Mouse (Mus musculus) cerebellum, adult 9-10 months (tissue): ENCODE measurements around the gene Mfsd14a.

ENCODE experiments used
- DNase-seq: peaks from one replicate; pipeline ENCODE4 v3.0.0; 2022

The Mfsd14a gene

DNA sequence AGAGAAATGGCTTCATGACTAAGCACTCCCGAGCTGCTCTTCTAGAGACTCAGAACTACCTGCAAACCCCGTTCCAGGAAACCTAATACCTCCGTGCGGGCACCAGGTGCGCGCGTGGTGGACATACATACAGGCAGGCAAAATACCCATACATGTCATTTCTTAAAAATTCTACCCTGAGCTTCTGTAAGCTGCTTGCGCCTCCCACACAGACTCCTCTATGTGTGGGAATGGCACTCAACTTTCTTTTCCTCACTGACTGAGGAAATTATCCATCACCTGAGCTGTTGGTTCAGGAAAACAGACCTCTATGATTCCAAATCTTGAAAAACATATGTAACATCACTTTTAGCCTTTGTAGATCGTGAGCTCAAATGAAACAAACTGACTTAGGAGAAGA lies 11.8 kb downstream of the Mfsd14a start:
- DNase-seq = no peak

GRCm38 (mm10) chr3:116648805-116649204 lies 13.7 kb downstream of the Mfsd14a start:
- DNase-seq = no peak

GRCm38 (mm10) chr3:116646387-116646786 lies 16.1 kb downstream of the Mfsd14a start:
- DNase-seq = no peak

- no peak for DNase-seq
These were observed 20.1 kb downstream of the Mfsd14a start for GRCm38 (mm10) chr3:116642373-116642772.

DNA sequence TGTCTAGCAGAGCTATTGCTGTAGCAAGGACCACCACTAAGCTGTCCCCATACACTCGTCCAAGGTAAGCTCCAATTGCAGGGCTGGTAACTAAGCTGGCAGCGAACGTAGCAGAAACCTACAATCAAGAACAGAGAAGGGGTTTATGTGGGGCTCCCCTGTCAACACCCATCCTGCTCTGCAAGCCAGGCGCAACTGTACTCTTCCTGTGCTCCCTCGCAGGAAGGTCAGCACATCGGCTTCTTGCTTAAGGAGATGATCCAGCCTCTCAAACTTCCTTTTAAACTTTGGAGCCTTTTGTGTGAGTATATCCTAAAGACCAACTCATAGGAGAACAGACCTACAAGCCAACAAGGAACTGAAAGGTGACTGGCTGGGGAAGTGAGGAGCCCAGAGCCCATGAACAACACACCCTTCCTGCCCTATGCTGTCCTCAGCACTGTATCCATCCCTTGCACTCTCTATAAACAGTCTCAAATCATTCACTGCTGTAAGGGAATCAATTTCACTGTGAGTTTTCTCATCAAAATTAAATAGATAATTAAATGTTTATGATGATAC lies 20.6 kb downstream of the Mfsd14a start:
- DNase-seq = no peak

DNA sequence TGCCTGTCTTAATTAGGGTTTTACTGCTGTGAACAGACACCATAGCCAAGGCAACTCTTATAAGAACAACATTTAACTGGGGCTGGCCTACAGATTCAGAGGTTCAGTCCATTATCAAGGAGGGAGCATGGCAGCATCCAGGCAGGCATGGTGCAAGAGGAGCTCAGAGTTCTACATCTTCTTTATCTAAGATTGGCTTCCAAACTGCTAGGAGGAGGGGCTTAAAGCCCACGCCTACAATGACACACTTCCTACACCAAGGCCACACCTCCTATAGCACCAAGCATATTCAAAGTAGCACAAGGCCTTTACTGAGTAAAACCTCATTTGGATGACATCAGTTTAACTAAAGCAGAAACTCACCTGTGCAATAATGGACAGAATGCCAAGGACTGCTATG lies 22.5 kb downstream of the Mfsd14a start:
- DNase-seq = no peak

DNA sequence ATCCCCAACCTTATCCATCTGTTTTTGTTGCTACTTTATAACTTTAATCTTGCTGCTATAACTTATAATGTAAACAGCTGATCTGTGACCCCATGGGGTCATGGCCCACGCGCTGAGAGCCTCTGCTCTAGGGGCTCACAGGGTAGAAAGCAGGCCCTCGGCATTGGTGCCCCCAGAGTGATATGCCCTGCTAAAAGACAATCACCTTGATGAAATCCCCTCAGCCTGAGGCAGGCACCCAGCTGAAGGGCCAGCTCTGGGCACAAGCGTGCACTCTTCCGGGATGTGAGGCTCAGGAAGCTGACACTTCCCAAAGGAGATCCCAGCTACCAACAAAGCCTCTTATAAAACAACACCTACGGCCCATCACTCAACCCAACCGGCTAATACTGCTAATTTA lies 23.9 kb downstream of the Mfsd14a start:
- DNase-seq = no peak

DNA sequence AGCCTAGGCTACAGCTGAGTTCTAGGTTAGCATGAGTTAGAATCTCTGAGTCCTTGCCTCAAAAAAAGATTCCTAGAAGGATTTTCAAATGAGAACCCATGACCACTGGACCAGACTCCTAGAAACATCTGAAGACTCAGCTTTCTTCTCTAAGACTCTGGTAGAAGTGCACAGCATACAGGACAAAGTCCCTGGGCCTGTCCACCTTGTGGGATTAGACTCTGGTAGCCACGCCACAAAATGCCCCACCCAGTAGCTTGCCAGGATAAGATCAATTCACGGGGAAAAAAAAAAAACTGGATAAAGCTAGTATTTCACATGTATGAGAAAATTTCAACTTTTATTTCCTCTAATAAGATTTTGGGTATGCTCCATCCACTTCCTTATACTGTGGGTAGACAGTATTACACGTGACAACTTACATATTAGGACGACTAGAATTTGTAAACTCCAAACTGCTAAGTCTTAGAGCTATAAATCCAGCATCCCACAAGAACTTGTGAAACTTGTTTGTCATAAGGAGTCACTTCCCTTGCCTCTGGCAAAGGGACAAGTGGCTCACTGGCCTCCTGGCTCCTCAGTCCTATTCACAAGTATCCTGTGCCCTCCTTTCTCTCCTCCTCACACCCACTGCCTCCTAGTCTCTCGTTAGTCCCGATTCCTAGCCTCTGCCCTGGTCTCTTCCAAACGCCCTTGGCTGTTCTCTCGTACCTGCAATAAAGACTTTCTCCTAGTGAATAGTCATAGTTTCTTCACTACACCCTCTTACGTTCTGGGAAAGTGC lies 24.6 kb downstream of the Mfsd14a start:
- DNase-seq = no peak

DNA sequence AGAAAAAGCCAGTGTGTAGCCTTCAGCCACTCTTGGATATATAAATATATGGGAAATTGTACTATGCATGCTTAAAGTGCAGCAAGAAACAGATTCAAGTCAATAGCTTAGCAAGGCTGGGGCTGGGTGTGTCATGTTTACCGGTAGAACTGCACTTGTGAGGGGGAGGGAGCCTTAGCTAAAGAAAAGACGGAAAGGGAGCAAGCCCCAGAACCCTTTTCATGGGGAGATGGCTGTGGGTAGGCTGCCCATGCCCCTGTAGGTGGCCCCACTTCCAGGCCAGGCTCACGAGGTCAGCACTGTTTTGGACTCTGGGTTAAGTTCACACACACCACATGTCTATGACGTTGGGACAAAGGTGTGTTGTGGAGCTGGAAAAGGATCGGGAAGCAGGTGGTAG lies 26.7 kb downstream of the Mfsd14a start:
- no peak for DNase-seq

DNA sequence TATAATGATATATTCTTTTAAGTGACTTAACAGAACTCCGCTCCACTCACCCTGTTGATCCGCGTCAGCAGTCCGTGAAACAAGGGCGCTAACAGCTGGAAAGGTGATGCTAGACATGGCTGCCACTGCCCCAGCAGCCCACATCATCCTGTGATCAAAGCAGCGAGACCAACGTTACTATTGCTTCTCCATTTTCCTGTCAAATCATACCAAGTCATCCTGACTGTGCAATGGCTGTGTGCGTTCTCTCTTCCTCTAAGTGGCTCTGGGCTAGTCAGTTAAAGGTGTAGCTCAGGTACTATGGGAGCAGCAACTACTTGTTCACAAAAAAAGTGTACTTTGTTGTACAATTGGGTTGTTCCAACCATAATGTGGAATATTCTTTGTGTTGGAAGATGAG lies 27.6 kb downstream of the Mfsd14a start:
- no peak for DNase-seq

- no peak for DNase-seq
These were observed 28.4 kb downstream of the Mfsd14a start for GRCm38 (mm10) chr3:116634091-116634490.

DNA sequence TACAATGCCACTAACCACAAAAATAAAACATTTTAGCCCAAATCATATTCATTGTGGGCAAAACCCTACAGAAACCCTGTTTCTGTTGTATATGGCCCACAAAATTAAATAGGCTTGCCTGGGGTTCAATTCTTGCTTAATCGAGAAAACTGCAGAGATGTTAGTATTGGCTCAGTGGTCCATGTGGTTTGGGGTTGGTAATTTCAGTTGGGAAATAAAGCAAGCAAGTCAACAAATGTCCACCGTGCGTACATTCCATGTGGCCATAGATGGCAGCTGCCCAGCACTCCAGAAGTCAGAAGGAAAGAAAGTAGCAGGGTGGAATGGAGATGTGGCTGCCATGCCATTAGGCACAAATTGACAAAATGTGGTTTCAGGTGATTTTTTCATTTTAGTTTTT lies 29.5 kb downstream of the Mfsd14a start:
- DNase-seq = no peak

DNA sequence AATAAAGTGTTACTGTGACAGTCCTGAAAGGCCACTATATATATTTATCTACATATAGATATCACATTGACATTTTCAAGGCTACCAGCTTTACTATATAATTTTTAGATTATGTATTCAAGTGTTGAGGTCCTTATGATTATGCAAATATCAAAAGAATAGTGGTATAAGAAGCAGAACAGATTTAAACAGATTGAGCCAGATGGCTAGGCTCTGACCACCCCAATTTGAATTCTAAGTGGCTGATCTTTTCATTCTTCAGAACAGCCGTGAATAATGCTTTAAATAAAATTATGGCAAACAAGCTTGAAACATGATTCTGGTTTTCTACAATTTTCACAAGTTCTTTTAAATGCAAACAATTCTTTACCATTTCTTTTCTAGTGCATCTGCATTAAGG lies 31.0 kb downstream of the Mfsd14a start:
- no peak for DNase-seq

DNA sequence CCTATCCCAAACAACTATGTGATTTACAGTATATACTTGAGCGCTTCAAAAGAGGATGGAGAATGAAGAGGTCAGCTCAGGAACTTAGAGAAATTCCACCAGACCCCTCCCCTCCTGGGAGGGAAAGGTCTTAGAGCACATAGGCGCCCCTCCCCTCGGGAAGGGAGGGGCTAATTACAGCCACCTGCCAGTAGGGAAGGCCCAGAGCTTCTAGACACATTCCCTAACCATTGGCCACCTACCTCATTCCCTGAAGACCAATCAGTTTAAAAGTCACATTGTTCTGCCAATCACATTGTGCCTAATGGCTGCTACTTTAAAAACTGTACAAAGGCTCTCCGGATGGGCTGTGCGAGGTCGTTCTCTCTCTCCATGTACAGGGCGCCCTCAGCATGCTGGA lies 39.8 kb downstream of the Mfsd14a start:
- no peak for DNase-seq

GRCm38 (mm10) chr3:116620636-116621370 lies 41.7 kb downstream of the Mfsd14a start:
- no peak for DNase-seq

- DNase-seq = no peak
These were observed 43.6 kb downstream of the Mfsd14a start for GRCm38 (mm10) chr3:116618855-116619254.

GRCm38 (mm10) chr3:116615318-116616068 lies 47.0 kb downstream of the Mfsd14a start:
- no peak for DNase-seq

GRCm38 (mm10) chr3:116614295-116614892 lies 48.1 kb downstream of the Mfsd14a start, which contains the start of gene Trmt13:
TSS of gene Trmt13 (minus strand) at chr3:116614587.
- DNase-seq = no peak

DNA sequence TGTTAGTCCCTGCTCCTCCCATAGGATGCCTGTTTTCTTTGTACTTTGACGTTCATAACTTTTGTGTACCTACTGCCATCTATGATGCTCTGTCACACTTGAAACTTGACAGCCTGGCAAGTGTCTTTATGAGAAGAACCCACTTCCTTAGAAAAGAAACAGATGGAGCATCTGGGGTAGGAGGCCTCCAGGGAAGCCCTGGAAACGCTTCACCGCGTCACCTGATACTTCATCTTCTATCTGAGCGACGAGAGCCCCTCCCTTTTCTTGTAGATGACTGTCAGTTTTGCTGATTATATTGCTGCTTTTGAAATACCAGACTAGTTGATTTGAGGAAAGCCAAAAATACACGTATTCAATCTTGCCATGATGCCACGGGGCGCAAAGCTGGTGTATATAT lies 57.9 kb downstream of the Mfsd14a start:
- DNase-seq = no peak

DNA sequence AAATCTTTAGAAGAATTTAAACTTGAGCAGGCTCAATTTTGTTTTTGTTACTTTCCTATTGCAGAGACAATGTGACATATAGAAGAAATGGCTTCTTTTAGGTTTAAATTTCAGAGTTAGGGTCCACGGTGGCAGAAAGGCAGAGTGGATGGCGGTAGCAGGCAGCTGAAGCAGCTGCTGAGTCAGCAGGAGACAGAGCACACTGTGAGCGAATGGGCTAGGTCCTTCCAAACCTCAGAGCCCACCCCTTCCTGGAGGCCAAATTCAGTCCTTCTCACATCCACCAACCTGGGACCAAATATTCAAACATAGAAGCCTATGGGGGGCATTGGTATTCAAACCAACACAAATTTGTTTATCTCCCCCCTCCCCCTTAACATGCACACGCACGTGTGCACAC lies 60.7 kb downstream of the Mfsd14a start:
- no peak for DNase-seq

DNA sequence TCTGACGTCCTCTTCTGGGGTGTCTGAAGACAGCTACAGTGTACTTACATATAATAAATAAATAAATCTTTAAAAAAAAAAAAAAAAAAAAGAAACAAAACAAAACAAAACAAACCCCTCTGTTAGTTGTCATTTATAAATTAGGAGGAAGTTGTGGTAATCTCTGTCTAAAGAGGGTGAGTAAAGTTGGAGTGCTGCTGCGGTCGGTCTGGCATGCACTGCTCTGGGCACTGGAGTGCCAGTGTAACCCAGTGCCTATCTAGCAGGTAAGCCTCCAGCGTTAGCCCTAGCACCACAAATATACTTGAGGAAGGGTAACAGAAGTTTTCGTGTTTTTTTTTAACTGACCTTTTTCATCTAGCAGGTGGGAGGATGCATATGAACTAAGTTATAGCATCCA lies 61.5 kb downstream of the Mfsd14a start:
- no peak for DNase-seq

DNA sequence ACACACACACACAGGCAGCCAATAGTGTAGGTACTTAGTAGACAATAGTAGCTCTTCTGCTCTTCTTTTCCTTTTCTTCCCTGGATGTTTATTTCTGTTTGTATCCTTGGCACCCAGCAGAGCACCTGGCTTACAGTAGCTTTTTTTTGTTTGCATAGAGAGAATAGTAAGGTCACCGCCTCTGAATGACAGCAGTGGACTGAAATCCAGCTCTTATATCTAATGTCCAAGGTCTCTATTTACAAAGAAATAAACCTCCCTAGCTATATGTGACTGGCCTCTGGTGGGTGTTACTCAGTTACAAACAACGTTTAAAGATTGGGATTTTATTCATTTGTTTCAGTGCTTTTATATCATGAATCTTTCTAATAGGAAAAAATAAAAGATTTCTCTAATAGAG lies 62.8 kb downstream of the Mfsd14a start:
- no peak for DNase-seq

DNA sequence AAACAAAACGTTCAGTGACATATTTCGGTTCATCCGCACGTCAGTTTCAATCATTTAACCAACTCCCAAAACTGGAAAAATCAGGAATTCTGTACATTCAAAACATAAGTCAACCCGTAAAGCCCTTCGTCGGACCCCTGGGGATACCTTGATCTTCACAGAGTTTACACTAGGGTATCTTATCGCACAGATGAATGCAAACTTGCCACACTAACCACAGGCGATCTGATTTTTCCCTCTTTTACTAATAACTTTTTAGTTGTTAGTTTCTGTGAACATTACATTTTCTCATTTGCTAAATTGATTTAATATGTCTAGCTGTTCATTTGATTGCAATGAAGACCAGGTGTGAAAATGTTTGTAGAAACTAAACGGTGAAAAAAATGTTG lies 66.9 kb downstream of the Mfsd14a start:
- DNase-seq = no peak
